ENCODE assay signal across 8 mouse cellular contexts in the genomic region with DNA sequence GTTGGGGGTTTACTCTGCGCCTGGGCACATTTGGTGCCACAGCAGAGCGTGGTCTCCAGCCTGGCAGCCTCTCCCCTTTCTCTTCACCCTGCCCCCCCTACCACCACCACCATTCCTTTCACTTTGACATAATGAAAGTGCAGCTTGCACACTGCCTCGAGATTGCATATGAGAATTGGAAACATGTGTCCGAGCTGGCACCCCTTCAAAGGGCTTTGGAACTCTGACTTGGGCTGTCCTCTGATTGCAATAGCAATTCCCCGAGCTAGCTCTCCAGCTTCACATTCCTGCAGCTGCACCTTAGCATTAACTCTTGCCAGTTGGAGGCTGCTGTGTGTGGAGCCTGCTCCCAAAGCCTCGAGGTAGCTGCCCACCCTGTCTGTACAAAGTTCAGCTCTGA. TPM values are rescaled to one million over a fixed set of nuclear protein-coding genes. Genes with fewer than 3 reads are reported as not detected.
A peak's percentile ranks its signal among the peaks of the same experiment; 100 is the strongest.
DNase-seq lines count a peak whose midpoint lies in the region; ATAC-seq and TF ChIP-seq lines count a peak whose summit lies in the region.

No protein-coding gene starts in this region.

- H3K9ac ChIP-seq in hindbrain, embryonic 13.5 days: no peak overlapping the region
- H3K9ac ChIP-seq in heart, postnatal 0 days (replicated peaks; ENCODE audit: low read depth, low read length): no peak overlapping the region
- H3K9ac ChIP-seq in forebrain, embryonic 11.5 days (ENCODE audit: low read length): no peak overlapping the region

- H3K36me3 ChIP-seq in hindbrain, embryonic 10.5 days: no peaks in the 10 kb centered on the region
- H3K36me3 ChIP-seq in hindbrain, embryonic 13.5 days: no peaks in the 10 kb centered on the region
- H3K36me3 ChIP-seq in embryonic facial prominence, embryonic 10.5 days (replicated peaks): no peaks in the 10 kb centered on the region
- no peaks in the 10 kb centered on the region for H3K36me3 ChIP-seq in heart, postnatal 0 days (replicated peaks; ENCODE audit: control insufficient read depth, insufficient read depth, low read length)
- H3K36me3 ChIP-seq in forebrain, embryonic 11.5 days (ENCODE audit: control insufficient read depth, insufficient read depth, low read length): no peaks in the 10 kb centered on the region

- intact Hi-C loops in left cerebral cortex, postnatal 14 days (cut with DNase I): no loop called here

- no peak for ATAC-seq in hindbrain, embryonic 13.5 days (ENCODE audit: low FRiP score)
- peak; percentile 30; the same call in 1 of the 2 replicates for ATAC-seq in heart, postnatal 0 days (ENCODE audit: insufficient read depth, low read depth)
- ATAC-seq in forebrain, embryonic 11.5 days (replicated peaks; ENCODE audit: low FRiP score): no peak

- no peak for TF ChIP-seq EP300 in heart, postnatal 0 days (IDR thresholded peaks at IDR 0.05; ENCODE audit: low read depth)

- no peaks in the 10 kb centered on the region for H3K4me1 ChIP-seq in hindbrain, embryonic 10.5 days (replicated peaks)
- H3K4me1 ChIP-seq in hindbrain, embryonic 13.5 days (replicated peaks): no peaks in the 10 kb centered on the region
- peaks cover 36% of the 10 kb centered on the region for H3K4me1 ChIP-seq in embryonic facial prominence, embryonic 10.5 days
- H3K4me1 ChIP-seq in heart, postnatal 0 days (ENCODE audit: control insufficient read depth, insufficient read depth): peaks cover 4% of the 10 kb centered on the region; the same call in 1 of the 2 replicates
- H3K4me1 ChIP-seq in forebrain, embryonic 11.5 days (replicated peaks; ENCODE audit: control insufficient read depth, insufficient read depth, low read length): no peaks in the 10 kb centered on the region

- DNase-seq in hindbrain, embryonic 10.5 days (ENCODE audit: low spot score): peak; percentile 31
- DNase-seq in embryonic facial prominence, embryonic 10.5 days (ENCODE audit: low spot score): peak; percentile 68
- peak; percentile 9 for DNase-seq in heart, postnatal 0 days (ENCODE audit: low spot score)
- DNase-seq in lung, postnatal 4 days: peak; percentile 46 to 68
- DNase-seq in forebrain, embryonic 11.5 days (ENCODE audit: low spot score): no peak
- no peak for DNase-seq in cerebellum, adult 9-10 months
- no peak for DNase-seq in left cerebral cortex, postnatal 14 days (ENCODE audit: low spot score in 2 of 2)

- 58% methylated on average over 6 of the region's 6 CpGs for WGBS in hindbrain, embryonic 10.5 days
- WGBS in hindbrain, embryonic 13.5 days: 66% methylated on average over 6 of the region's 6 CpGs
- 51% methylated on average over 6 of the region's 6 CpGs for WGBS in embryonic facial prominence, embryonic 10.5 days
- WGBS in heart, postnatal 0 days: 29% methylated on average over 6 of the region's 6 CpGs
- WGBS in forebrain, embryonic 11.5 days: 70% methylated on average over 6 of the region's 6 CpGs

- H3K27me3 ChIP-seq in hindbrain, embryonic 10.5 days (ENCODE audit: insufficient read depth, poor library complexity, severe bottlenecking): 0 out of 2 replicates have a peak, but pooled peaks cover 4% of the 10 kb centered on the region
- H3K27me3 ChIP-seq in hindbrain, embryonic 13.5 days: no peaks in the 10 kb centered on the region
- no peaks in the 10 kb centered on the region for H3K27me3 ChIP-seq in embryonic facial prominence, embryonic 10.5 days (replicated peaks; ENCODE audit: low read depth, poor library complexity, severe bottlenecking)
- no peaks in the 10 kb centered on the region for H3K27me3 ChIP-seq in heart, postnatal 0 days (ENCODE audit: control insufficient read depth, insufficient read depth, low read length)
- H3K27me3 ChIP-seq in forebrain, embryonic 11.5 days (ENCODE audit: control insufficient read depth, insufficient read depth, low read length): no peaks in the 10 kb centered on the region

- H3K4me2 ChIP-seq in hindbrain, embryonic 13.5 days: no peak overlapping the region
- peak overlapping the region; percentile 50 for H3K4me2 ChIP-seq in heart, postnatal 0 days (ENCODE audit: low read depth, low read length)
- no peak overlapping the region for H3K4me2 ChIP-seq in forebrain, embryonic 11.5 days (ENCODE audit: low read depth, low read length, severe bottlenecking)

- H3K9me3 ChIP-seq in hindbrain, embryonic 10.5 days: no peaks in the 10 kb centered on the region
- H3K9me3 ChIP-seq in hindbrain, embryonic 13.5 days: no peaks in the 10 kb centered on the region
- no peaks in the 10 kb centered on the region for H3K9me3 ChIP-seq in embryonic facial prominence, embryonic 10.5 days
- H3K9me3 ChIP-seq in heart, postnatal 0 days (replicated peaks; ENCODE audit: control insufficient read depth, low read length): no peaks in the 10 kb centered on the region
- no peaks in the 10 kb centered on the region for H3K9me3 ChIP-seq in forebrain, embryonic 11.5 days (ENCODE audit: control insufficient read depth, low read length)

- H3K4me3 ChIP-seq in hindbrain, embryonic 10.5 days: no peak overlapping the region
- H3K4me3 ChIP-seq in hindbrain, embryonic 13.5 days: no peak overlapping the region
- no peak overlapping the region for H3K4me3 ChIP-seq in embryonic facial prominence, embryonic 10.5 days
- H3K4me3 ChIP-seq in heart, postnatal 0 days (ENCODE audit: low read depth, low read length): peak overlapping the region; percentile 15
- H3K4me3 ChIP-seq in forebrain, embryonic 11.5 days (ENCODE audit: low read depth, low read length): no peak overlapping the region

- no peak for TF ChIP-seq CTCF in heart, postnatal 0 days (IDR thresholded peaks at IDR 0.05; ENCODE audit: low read depth)

- H3K27ac ChIP-seq in hindbrain, embryonic 10.5 days: no peak overlapping the region; the same call in 1 of the 2 replicates
- no peak overlapping the region for H3K27ac ChIP-seq in hindbrain, embryonic 13.5 days
- peak overlapping the region; percentile 80 for H3K27ac ChIP-seq in embryonic facial prominence, embryonic 10.5 days (replicated peaks)
- H3K27ac ChIP-seq in heart, postnatal 0 days (ENCODE audit: low read depth): peak overlapping the region; percentile 34; the same call in 1 of the 2 replicates
- no peak overlapping the region for H3K27ac ChIP-seq in forebrain, embryonic 11.5 days (ENCODE audit: low read depth, low read length)

RNA-seq across cellular contexts. Expression of gene Ngf, which starts 56.8 kb away (rescaled TPM):
- polyA plus RNA-seq in hindbrain, embryonic 10.5 days (2016; fragmentation: Nextera tagmentation; extraction: Ambion mirVana): 0.67 and 0.72 TPM in 2 replicates
- 0.18 and 0.96 TPM in 2 replicates for polyA plus RNA-seq in hindbrain, embryonic 13.5 days (2015; fragmentation: Nextera tagmentation; extraction: Ambion mirVana)
- 1.4 and 2.3 TPM in 2 replicates for polyA plus RNA-seq in embryonic facial prominence, embryonic 10.5 days (2016; fragmentation: Nextera tagmentation; extraction: Ambion mirVana)
- 3.8 and 4.8 TPM in 2 replicates for total RNA-seq in heart, postnatal 0 days (2014; rRNA removed; ENCODE audit: low replicate concordance)
- polyA plus RNA-seq in heart, postnatal 0 days (2015; fragmentation: Nextera tagmentation; extraction: Ambion mirVana): 3.6 and 3.8 TPM in 2 replicates
- polyA plus RNA-seq in forebrain, embryonic 11.5 days (2014; fragmentation: Nextera tagmentation; extraction: Ambion mirVana): 0.57 and 1.0 TPM in 2 replicates
- 10 to 100 TPM in 1 of 2 experiments, 1 to 10 TPM in 1; 7.3 to 11.9 TPM for total RNA-seq in left cerebral cortex, postnatal 14 days (2021)

Comparison
In these comparisons a context has a peak if more than half of its experiments do, and no peak if none do; other contexts are left out.
1. DNase-seq: peak in hindbrain, embryonic 10.5 days (single experiment), embryonic facial prominence, embryonic 10.5 days (single experiment), heart, postnatal 0 days (single experiment) and lung, postnatal 4 days (2 of 2); none in forebrain, embryonic 11.5 days (single experiment), cerebellum, adult 9-10 months (single experiment) and left cerebral cortex, postnatal 14 days (0 of 2).
2. H3K27ac ChIP-seq: peak in embryonic facial prominence, embryonic 10.5 days (single experiment) and heart, postnatal 0 days (single experiment); none in hindbrain, embryonic 10.5 days (single experiment), hindbrain, embryonic 13.5 days (single experiment) and forebrain, embryonic 11.5 days (single experiment).